Mouse (Mus musculus) bone marrow macrophage, adult 2 months (primary cell): ENCODE measurements around the gene Ptprd.

ENCODE experiments used
- CTCF ChIP-seq: IDR thresholded peaks from 2 replicates; pipeline ENCODE4 v1.5.1; 2012; ENCODE audit warnings: low read depth, mild to moderate bottlenecking, low read length, moderate library complexity
- POLR2A ChIP-seq: IDR thresholded peaks from 2 replicates; pipeline ENCODE4 v1.6.1; 2012; ENCODE audit warnings: mild to moderate bottlenecking, low read depth, low read length, borderline replicate concordance

- TF ChIP-seq CTCF (no peak), POLR2A (no peak)
Measured at GRCm38 (mm10) chr4:75894871-75895270, 2316.9 kb downstream of the Ptprd start.
